Mouse (Mus musculus) hindbrain, embryonic 11.5 days (tissue): ENCODE results near the gene Hat1. TPM values are rescaled to one million over a fixed set of nuclear protein-coding genes. Genes with fewer than 3 reads are reported as not detected.

Experiments
- ATAC-seq: fragments of 200-750 bp; cut with Nextera tagmentation; 2 replicates; pipeline ENCODE4 v1.8.0; 2017; ENCODE audit warnings: mild to moderate bottlenecking, moderate TSS enrichment, moderate library complexity; ENCODE audit not compliant: low FRiP score
- DNase-seq: peaks from one replicate; pipeline ENCODE4 v3.0.0-alpha.2; 2015; ENCODE audit warnings: low spot score
- H3K27ac ChIP-seq: fragments of 300-500 bp; sonication (generic); 2 replicates; pipeline ENCODE4 v1.5.1; 2014; ENCODE audit warnings: mild to moderate bottlenecking, low read depth, low read length
- H3K27me3 ChIP-seq: fragments of 300-500 bp; sonication (generic); 2 replicates; pipeline ENCODE4 v1.6.1; 2014; ENCODE audit warnings: mild to moderate bottlenecking, low read length, moderate library complexity, mixed read lengths; ENCODE audit not compliant: control insufficient read depth, insufficient read depth
- H3K36me3 ChIP-seq: fragments of 300-500 bp; sonication (generic); 2 replicates; pipeline ENCODE4 v1.6.1; 2014; ENCODE audit warnings: mild to moderate bottlenecking, low read length, moderate library complexity, mixed read lengths; ENCODE audit not compliant: control insufficient read depth, insufficient read depth
- H3K4me1 ChIP-seq: fragments of 300-500 bp; sonication (generic); replicated peaks from 2 replicates; pipeline ENCODE4 v1.6.1; 2014; ENCODE audit warnings: low read length, mixed read lengths; ENCODE audit not compliant: control insufficient read depth, insufficient read depth
- H3K4me2 ChIP-seq: fragments of 300-500 bp; sonication (generic); replicated peaks from 2 replicates; pipeline ENCODE4 v1.6.1; 2014; ENCODE audit warnings: mild to moderate bottlenecking, low read depth, low read length
- H3K4me3 ChIP-seq: fragments of 300-500 bp; sonication (generic); 2 replicates; pipeline ENCODE4 v1.5.1; 2014; ENCODE audit warnings: low read depth, low read length
- H3K9ac ChIP-seq: fragments of 300-500 bp; sonication (generic); 2 replicates; pipeline ENCODE4 v1.6.1; 2014; ENCODE audit warnings: low read depth, low read length
- H3K9me3 ChIP-seq: fragments of 300-500 bp; sonication (generic); 2 replicates; pipeline ENCODE4 v1.6.1; 2016; ENCODE audit warnings: low read length; ENCODE audit not compliant: control insufficient read depth
- WGBS: fragments of 180-500 bp; shearing (Covaris S2); extraction: QIAGEN DNeasy Blood & Tissue Kit; methylation state at CpG from one replicate; pipeline ENCODE4 v1.1.7; 2014; 5-methylcytosine and 5-hydroxymethylcytosine counted together
- polyA plus RNA-seq: library from polyadenylated mRNA; unstranded; fragments of >200 nt; fragmentation: Nextera tagmentation; extraction: Ambion mirVana; gene quantifications from 2 replicates; pipeline ENCODE4 v1.2.1, GENCODE M21; 2014

The Hat1 gene
- polyA plus RNA-seq, 1 experiment from 2014 or later = 161 TPM

GRCm38 (mm10) chr2:71481825-71482224, 93.1 kb downstream of the Hat1 start:
- Histone ChIP-seq H3K4me3 (no peak overlapping the region), H3K9me3 (no peaks in the 10 kb centered on the region), H3K27ac (no peak overlapping the region), H3K4me2 (no peak overlapping the region), H3K27me3 (no peaks in the 10 kb centered on the region), H3K36me3 (no peaks in the 10 kb centered on the region), H3K9ac (no peak overlapping the region), H3K4me1 (0 out of 2 replicates have a peak, but pooled peaks cover 5% of the 10 kb centered on the region)
- no peak for DNase-seq
- 86% methylated on average over 6 of the region's 6 CpGs for WGBS
- no peak for ATAC-seq

- H3K9me3 ChIP-seq = no peaks in the 10 kb centered on the region
- WGBS = 73% methylated on average over 10 of the region's 10 CpGs
- H3K27ac ChIP-seq = no peak overlapping the region
- no peak overlapping the region for H3K4me3 ChIP-seq
- no peaks in the 10 kb centered on the region for H3K27me3 ChIP-seq
- no peaks in the 10 kb centered on the region for H3K36me3 ChIP-seq
- ATAC-seq = no peak
- H3K4me1 ChIP-seq = 0 out of 2 replicates have a peak, but pooled peaks cover 5% of the 10 kb centered on the region
- no peak overlapping the region for H3K4me2 ChIP-seq
- no peak for DNase-seq
- no peak overlapping the region for H3K9ac ChIP-seq
Observed at GRCm38 (mm10) chr2:71483046-71483716, 94.4 kb downstream of the Hat1 start.

- no peak overlapping the region for H3K9ac ChIP-seq
Observed at GRCm38 (mm10) chr2:71483717-71484066, 94.9 kb downstream of the Hat1 start.

More at GRCm38 (mm10) chr2:71483717-71484066, 94.9 kb downstream of the Hat1 start:
- no peak overlapping the region for H3K4me3 ChIP-seq
- 40% methylated on average over 5 of the region's 5 CpGs for WGBS
- no peaks in the 10 kb centered on the region for H3K36me3 ChIP-seq
- H3K27ac ChIP-seq = no peak overlapping the region
- no peaks in the 10 kb centered on the region for H3K27me3 ChIP-seq
- H3K4me1 ChIP-seq = 0 out of 2 replicates have a peak, but pooled peaks cover 5% of the 10 kb centered on the region
- DNase-seq = no peak
- ATAC-seq = no peak
- H3K4me2 ChIP-seq = no peak overlapping the region
- no peaks in the 10 kb centered on the region for H3K9me3 ChIP-seq

Other genes starting within 250 kb of the Hat1 start
- gene Dync1i2, start 177.3 kb upstream of the Hat1 start, polyA plus RNA-seq = 166 and 195 TPM in 2 replicates
- 39.7 and 41.5 TPM in 2 replicates for gene Slc25a12, start 21.2 kb upstream of the Hat1 start, polyA plus RNA-seq
- 29.9 and 38.0 TPM in 2 replicates for gene Metap1d, start 64.3 kb downstream of the Hat1 start, polyA plus RNA-seq
- gene Dlx1, start 139.2 kb downstream of the Hat1 start, polyA plus RNA-seq = 1.6 and 2.1 TPM in 2 replicates
- 1.9 and 2.2 TPM in 2 replicates for gene Dlx2, start 157.8 kb downstream of the Hat1 start, polyA plus RNA-seq